Mouse (Mus musculus) embryonic facial prominence, embryonic 10.5 days (tissue): Measurements from ENCODE around the gene A530032D15Rik. TPM values are rescaled to one million over a fixed set of nuclear protein-coding genes. Genes with fewer than 3 reads are reported as not detected.
"Not testable (repeated sequence)": the region's sequence is repeated elsewhere in the genome, so short reads cannot be mapped to it uniquely, and the experiment has no call there.

Experiments used
- DNase-seq: peaks from one replicate; pipeline ENCODE4 v3.0.0-alpha.2; 2017; ENCODE audit warnings: low spot score
- H3K27ac ChIP-seq: fragments of 300-500 bp; sonication (generic); replicated peaks from 2 replicates; pipeline ENCODE4 v1.5.1; 2016; ENCODE audit warnings: mild to moderate bottlenecking
- H3K27me3 ChIP-seq: fragments of 300-500 bp; sonication (generic); replicated peaks from 2 replicates; pipeline ENCODE4 v1.6.1; 2016; ENCODE audit warnings: low read depth, mild to moderate bottlenecking; ENCODE audit not compliant: poor library complexity, severe bottlenecking
- H3K36me3 ChIP-seq: fragments of 300-500 bp; sonication (generic); replicated peaks from 2 replicates; pipeline ENCODE4 v1.6.1; 2016; ENCODE audit warnings: mild to moderate bottlenecking, moderate library complexity
- H3K4me1 ChIP-seq: fragments of 300-500 bp; sonication (generic); 2 replicates; pipeline ENCODE4 v1.6.1; 2016
- H3K4me3 ChIP-seq: fragments of 300-500 bp; sonication (generic); 2 replicates; pipeline ENCODE4 v1.5.1; 2016; ENCODE audit warnings: mild to moderate bottlenecking, moderate library complexity
- H3K9me3 ChIP-seq: fragments of 300-500 bp; sonication (generic); 2 replicates; pipeline ENCODE4 v1.6.1; 2016; ENCODE audit warnings: mild to moderate bottlenecking
- WGBS: fragments of 180-500 bp; shearing (Covaris S2); methylation state at CpG from one replicate; pipeline ENCODE4 v1.1.7; 2016; 5-methylcytosine and 5-hydroxymethylcytosine counted together
- polyA plus RNA-seq: library from polyadenylated mRNA; unstranded; fragments of >200 nt; fragmentation: Nextera tagmentation; extraction: Ambion mirVana; gene quantifications from 2 replicates; pipeline ENCODE4 v1.2.1, GENCODE M21; 2016

A530032D15Rik gene
- not detected in 2 replicates for polyA plus RNA-seq

GRCm38 (mm10) chr1:85109753-85110152 is at the start of gene A530032D15Rik:
A530032D15Rik (minus strand) TSS chr1:85109853.
- H3K9me3 ChIP-seq, result peaks cover 13% of the 10 kb centered on the region
- H3K27ac ChIP-seq, H3K4me1 ChIP-seq, DNase-seq, H3K4me3 ChIP-seq, H3K36me3 ChIP-seq, H3K27me3 ChIP-seq: not testable (repeated sequence)
- 74% methylated on average over 2 of the region's 7 CpGs for WGBS

- H3K4me1 ChIP-seq, H3K9me3 ChIP-seq, DNase-seq, H3K36me3 ChIP-seq, H3K4me3 ChIP-seq, H3K27ac ChIP-seq, H3K27me3 ChIP-seq: not testable (repeated sequence)
- 81% methylated on average over 4 of the region's 5 CpGs for WGBS
Measured at GRCm38 (mm10) chr1:85155151-85155550, 45.5 kb upstream of the A530032D15Rik start.

GRCm38 (mm10) chr1:85133671-85134070 is 24.0 kb upstream of the A530032D15Rik start:
- WGBS, result 92% methylated on average over 22 of the region's 22 CpGs
- H3K9me3 ChIP-seq, DNase-seq: not testable (repeated sequence)

GRCm38 (mm10) chr1:85121841-85122240 is 12.2 kb upstream of the A530032D15Rik start:
- not testable (repeated sequence) for H3K4me1 ChIP-seq, H3K36me3 ChIP-seq, H3K9me3 ChIP-seq, H3K27me3 ChIP-seq, H3K27ac ChIP-seq, H3K4me3 ChIP-seq, DNase-seq
- whole genome bisulfite sequencing, result 90% methylated on average over 4 of the region's 4 CpGs

More at GRCm38 (mm10) chr1:85133671-85134070, 24.0 kb upstream of the A530032D15Rik start:
- H3K4me1 ChIP-seq, H3K27me3 ChIP-seq, H3K27ac ChIP-seq, H3K4me3 ChIP-seq, H3K36me3 ChIP-seq: not testable (repeated sequence)

GRCm38 (mm10) chr1:85118341-85118740 is 8.7 kb upstream of the A530032D15Rik start:
- not testable (repeated sequence) for H3K27ac ChIP-seq, H3K4me3 ChIP-seq, DNase-seq, H3K27me3 ChIP-seq, H3K36me3 ChIP-seq, H3K4me1 ChIP-seq
- H3K9me3 ChIP-seq, result peaks cover 12% of the 10 kb centered on the region; the same call in 1 of the 2 replicates
- 81% methylated on average over 6 of the region's 6 CpGs for WGBS

DNA sequence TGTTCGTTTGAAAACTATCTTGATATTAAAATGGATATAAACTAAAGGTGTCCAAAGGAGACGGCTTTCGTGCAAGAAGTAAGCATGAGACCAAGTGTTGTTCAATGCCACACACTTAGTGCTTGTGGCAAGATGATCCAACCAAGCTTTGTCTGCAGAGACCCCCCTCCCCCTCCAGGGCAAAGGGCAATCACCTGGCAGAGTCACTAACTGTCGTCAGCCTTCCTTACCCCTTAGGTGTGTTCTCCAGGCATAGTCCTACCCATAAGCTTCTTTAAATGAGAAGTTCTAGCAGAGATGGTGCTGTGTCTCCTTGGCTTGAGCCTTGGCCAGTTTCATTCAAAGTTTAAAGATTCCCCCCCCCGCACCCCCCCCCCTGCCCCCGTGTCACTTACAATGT is 7.9 kb upstream of the A530032D15Rik start:
- not testable (repeated sequence) for DNase-seq, H3K27ac ChIP-seq, H3K27me3 ChIP-seq, H3K4me1 ChIP-seq, H3K4me3 ChIP-seq, H3K36me3 ChIP-seq
- 63% methylated on average over 4 of the region's 6 CpGs for WGBS
- peaks cover 15% of the 10 kb centered on the region; the same call in 1 of the 2 replicates for H3K9me3 ChIP-seq

DNA sequence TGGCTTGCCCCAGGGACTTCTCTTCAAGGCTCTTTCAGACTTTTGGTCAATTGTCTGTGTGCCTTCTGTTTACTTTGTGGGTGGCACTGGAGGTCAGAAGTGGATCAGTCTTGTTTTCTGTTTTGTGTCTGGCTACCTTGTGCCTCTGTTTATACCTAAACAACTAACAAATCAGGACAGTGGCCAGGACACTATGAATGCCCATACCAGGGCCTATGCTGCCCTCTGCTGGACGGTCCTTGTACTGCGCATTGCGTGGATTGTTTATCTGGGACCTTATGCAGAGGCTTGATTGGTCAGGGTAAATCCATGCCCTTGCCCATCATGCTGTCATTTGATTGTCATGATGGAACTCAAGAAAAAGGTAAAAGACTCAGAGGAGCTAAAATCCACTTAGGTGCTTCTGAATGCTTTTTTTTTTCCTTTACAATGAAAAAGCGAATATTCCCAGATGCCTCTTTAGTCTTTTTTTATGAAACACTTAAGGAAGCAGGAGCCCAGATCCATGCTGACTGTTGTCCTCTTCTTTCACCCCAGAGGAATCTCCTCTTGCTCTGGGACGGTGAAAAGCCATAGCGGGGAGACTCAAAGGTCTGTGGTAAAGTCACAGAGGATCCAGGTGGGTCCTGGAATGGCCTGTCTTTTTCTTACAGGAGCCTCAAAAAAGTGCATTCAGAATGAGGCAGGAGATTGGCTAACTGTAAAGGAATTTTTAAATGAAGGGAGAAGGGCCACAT is 5.2 kb upstream of the A530032D15Rik start:
- H3K9me3 ChIP-seq, result peaks cover 20% of the 10 kb centered on the region
- DNase-seq, H3K4me3 ChIP-seq, H3K4me1 ChIP-seq, H3K36me3 ChIP-seq, H3K27me3 ChIP-seq, H3K27ac ChIP-seq: not testable (repeated sequence)
- 53% methylated on average over 6 of the region's 6 CpGs for WGBS

DNA sequence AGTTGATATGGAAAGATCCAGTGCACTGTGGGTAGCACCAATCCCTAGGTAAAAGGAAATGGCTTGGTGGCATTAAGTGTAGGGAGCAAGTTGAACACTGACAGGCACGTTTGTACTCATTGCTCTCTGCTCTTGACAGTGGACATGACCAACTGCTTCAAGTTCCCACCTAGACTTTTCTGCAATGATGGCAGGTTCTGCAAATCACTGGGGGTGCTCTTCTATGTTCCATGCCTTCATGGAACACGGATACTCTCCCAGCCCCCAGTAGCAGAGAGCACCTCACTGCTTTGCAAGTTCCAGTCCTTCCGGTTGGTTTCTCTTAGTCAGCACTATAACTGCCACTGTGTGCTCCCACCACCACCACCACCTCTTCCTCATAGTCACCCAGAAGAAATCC is 4.4 kb upstream of the A530032D15Rik start:
- not testable (repeated sequence) for H3K4me1 ChIP-seq, H3K36me3 ChIP-seq, H3K27ac ChIP-seq, H3K27me3 ChIP-seq, H3K4me3 ChIP-seq, DNase-seq
- H3K9me3 ChIP-seq, result peaks cover 20% of the 10 kb centered on the region
- WGBS, result 82% methylated on average over 3 of the region's 3 CpGs

GRCm38 (mm10) chr1:85112889-85113288 is 3.2 kb upstream of the A530032D15Rik start:
- not testable (repeated sequence) for H3K27ac ChIP-seq, H3K27me3 ChIP-seq, DNase-seq, H3K4me3 ChIP-seq, H3K4me1 ChIP-seq, H3K36me3 ChIP-seq
- peaks cover 20% of the 10 kb centered on the region for H3K9me3 ChIP-seq
- 69% methylated on average over 2 of the region's 5 CpGs for WGBS

DNA sequence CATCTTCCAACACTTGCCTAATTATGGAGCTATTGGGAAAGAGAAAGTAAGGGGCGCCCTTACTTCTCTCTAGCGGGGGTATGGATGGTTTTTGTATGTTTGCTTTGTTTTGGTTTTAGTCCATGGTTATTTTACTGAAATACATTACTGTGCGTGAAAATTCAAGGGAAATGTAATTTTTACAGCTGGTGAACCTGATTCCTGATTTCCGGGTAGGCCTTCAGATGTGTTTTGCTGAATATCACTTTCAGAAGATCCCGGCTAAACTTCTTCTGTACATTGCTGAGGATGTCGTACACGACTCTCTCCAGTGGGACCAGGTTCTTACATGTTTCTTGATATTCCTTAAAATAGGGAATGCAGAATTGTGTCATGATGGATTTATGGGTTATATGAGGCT is 2.6 kb upstream of the A530032D15Rik start:
- WGBS, result 88% methylated on average over 7 of the region's 7 CpGs
- not testable (repeated sequence) for H3K27ac ChIP-seq, H3K36me3 ChIP-seq, DNase-seq, H3K4me3 ChIP-seq, H3K27me3 ChIP-seq, H3K4me1 ChIP-seq
- H3K9me3 ChIP-seq, result peaks cover 17% of the 10 kb centered on the region

- not testable (repeated sequence) for H3K36me3 ChIP-seq, DNase-seq, H3K4me1 ChIP-seq, H3K27ac ChIP-seq, H3K4me3 ChIP-seq, H3K27me3 ChIP-seq
- peaks cover 15% of the 10 kb centered on the region for H3K9me3 ChIP-seq
- WGBS, result 73% methylated on average over 10 of the region's 10 CpGs
Measured at GRCm38 (mm10) chr1:85111572-85111971, 1.9 kb upstream of the A530032D15Rik start.

- H3K9me3 ChIP-seq, result peaks cover 15% of the 10 kb centered on the region
- not testable (repeated sequence) for H3K27ac ChIP-seq, H3K27me3 ChIP-seq, H3K4me3 ChIP-seq, H3K4me1 ChIP-seq, H3K36me3 ChIP-seq, DNase-seq
- 69% methylated on average over 3 of the region's 3 CpGs for WGBS
Measured at GRCm38 (mm10) chr1:85110876-85111275, 1.2 kb upstream of the A530032D15Rik start.

DNA sequence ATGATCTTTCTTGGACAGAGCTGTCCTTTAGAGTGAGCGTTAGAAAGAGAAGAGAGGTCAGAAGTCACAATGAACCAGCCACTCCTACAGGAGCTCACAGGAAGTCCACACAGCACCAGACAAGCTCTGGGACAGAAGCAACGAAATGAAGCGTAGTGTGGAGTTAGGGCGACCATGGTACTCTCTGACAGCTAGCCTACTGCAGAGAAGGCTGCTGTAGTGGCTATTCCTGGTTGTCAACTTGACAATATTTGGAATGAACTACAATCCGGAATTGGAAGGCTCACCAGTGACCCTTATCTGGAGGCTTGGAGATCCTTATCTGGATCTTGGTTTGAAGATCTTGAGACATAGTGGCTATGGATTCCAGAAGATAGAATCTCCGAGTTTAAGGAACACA is 3.6 kb downstream of the A530032D15Rik start:
- H3K9me3 ChIP-seq, DNase-seq, H3K27ac ChIP-seq, H3K36me3 ChIP-seq, H3K4me3 ChIP-seq, H3K4me1 ChIP-seq, H3K27me3 ChIP-seq: not testable (repeated sequence)
- WGBS, result 72% methylated on average over 5 of the region's 6 CpGs
